Mouse (Mus musculus) cerebellum, adult 9-11 months (tissue): ENCODE results near the gene Trp53i13.
A peak's percentile ranks its signal among the peaks of the same experiment; 100 is the strongest.

ENCODE experiments used
- DNase-seq: peaks from one replicate; pipeline ENCODE4 v3.0.0; 2022

Gene Trp53i13

GRCm38 (mm10) chr11:77507426-77507825 is 8.4 kb downstream of the Trp53i13 start:
- DNase-seq: peak; percentile 55

DNA sequence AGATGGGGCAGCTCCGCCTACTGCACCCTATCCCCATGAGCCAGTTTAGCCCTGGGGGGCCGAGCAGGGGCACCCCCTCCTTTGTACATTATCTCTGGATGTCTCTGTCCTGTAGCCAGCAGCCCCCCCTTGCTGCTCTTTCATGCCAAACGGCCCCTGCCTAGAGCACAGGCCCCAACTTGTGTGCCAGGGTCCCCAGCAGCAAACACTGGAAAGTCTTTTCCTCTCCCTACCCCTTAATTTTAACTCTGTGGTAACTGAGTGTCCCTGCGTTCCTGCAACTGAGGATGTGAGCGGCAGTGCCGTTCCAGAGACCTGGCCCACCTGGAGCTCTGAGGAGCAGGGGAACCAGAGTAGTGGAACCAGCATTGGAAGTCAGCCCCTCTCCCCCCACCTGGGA is 8.8 kb downstream of the Trp53i13 start:
- DNase-seq: no peak

DNA sequence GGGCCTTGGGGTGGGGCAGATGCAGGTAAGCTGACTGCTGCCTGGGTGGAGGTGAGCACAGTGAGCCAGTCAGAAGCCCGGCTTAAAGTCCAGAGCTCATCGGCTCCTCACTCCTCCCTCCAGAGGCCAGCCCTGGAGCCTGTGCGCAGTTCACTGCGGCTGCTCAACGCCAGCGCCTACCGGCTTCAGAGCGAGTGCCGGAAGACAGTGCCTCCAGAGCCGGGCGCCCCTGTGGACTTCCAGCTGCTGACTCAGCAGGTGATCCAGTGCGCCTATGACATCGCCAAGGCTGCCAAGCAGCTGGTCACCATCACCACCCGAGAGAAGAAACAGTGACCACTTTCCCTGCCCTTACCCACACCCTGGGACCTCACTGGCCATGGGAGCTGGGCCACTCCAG is 9.5 kb downstream of the Trp53i13 start:
- peak; percentile 46 for DNase-seq

GRCm38 (mm10) chr11:77505291-77505980 is 10.3 kb downstream of the Trp53i13 start:
- peak; percentile 40 for DNase-seq

GRCm38 (mm10) chr11:77504377-77504776 is 11.4 kb downstream of the Trp53i13 start:
- DNase-seq: peak; percentile 33

DNA sequence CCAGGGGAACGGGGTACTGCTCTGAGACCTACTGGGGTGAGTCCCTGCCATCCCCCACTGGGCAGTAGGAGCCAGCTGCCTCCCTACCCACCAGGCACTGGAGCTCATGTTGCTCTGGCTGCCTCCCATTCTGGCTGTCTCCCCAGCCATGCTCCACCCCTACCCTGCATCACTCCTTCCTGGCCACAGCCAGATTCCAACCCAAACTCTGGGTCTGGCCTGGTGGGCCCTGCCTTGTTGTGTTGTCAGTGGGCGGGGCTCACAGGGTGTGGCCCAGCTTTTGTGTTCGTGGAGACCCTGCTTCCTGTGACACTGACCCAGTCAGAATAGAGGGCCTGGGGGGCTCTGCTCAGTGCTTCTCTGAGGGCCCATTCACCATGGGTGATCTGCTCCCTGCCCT is 12.3 kb downstream of the Trp53i13 start:
- DNase-seq: no peak

DNA sequence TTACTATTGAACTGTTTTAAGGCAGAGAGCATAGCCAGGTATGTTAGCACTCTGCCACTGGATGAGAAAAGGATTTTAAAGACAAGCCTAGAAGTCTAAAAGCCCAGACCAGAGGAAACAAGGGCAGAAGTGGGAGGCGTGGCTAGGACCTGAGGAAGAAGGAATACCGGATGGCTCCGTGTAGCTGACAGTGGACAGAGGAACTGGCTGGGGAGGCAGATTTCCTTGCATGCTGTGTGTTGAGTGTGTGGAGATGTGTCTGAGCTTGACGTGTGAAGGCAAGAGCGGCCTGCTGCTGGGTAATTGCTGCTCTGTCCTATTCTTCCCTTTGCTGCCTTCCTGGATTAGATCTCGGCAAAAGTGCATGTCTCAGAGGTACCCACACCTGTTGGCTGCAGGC is 13.3 kb downstream of the Trp53i13 start:
- peak; percentile 32 for DNase-seq

- peak; percentile 51 for DNase-seq
Observed at GRCm38 (mm10) chr11:77501971-77502370, 13.8 kb downstream of the Trp53i13 start.

GRCm38 (mm10) chr11:77501392-77501791 is 14.4 kb downstream of the Trp53i13 start:
- peak; percentile 84 for DNase-seq

GRCm38 (mm10) chr11:77500361-77501325 is 15.1 kb downstream of the Trp53i13 start:
- peak; percentile 76 for DNase-seq

- peak; percentile 89 for DNase-seq
Observed at GRCm38 (mm10) chr11:77499354-77499753, 16.4 kb downstream of the Trp53i13 start.

- peak; percentile 66 for DNase-seq
Observed at GRCm38 (mm10) chr11:77498261-77499139, 17.3 kb downstream of the Trp53i13 start.

DNA sequence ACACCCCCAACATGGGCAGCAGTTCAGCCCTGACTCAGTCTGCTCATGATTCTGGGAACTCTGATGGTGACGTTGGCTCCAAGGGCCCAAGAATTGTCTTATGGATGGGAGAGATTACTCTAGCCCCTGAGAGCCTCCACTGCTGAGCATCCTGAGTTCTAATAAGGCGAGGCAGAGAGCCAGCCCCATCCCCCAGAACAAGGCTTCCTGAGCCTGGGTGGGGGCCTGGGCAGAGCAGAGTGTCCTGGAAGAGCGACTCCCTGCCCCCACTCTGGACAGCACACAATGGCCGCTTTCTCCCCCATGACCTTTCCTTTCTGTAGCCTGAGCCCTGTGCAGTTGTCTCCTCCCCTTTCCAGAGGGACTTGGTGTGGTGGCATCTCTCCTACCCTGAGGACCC is 17.9 kb downstream of the Trp53i13 start:
- DNase-seq: no peak

GRCm38 (mm10) chr11:77497341-77497756 is 18.4 kb downstream of the Trp53i13 start:
- DNase-seq: peak; percentile 70

DNA sequence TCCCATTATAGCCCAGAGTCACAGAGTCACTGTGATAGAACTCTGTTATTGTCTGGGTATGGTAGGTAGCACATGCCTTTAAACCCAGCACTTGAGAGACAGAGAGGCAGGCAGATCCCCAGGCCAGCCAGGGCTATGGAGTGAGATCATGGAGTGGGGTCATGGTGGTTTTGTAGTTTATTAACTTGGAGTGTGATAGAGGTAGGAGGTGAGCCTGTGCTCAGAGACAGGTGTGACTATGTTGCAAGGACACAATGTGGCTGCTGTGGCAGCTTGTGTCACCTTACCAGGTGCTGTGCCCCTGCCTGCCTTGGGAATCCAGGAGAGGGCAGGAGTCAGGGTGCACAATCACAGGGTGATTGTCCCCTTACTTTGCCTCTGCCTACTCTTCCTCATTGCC is 20.3 kb downstream of the Trp53i13 start:
- DNase-seq: no peak

DNA sequence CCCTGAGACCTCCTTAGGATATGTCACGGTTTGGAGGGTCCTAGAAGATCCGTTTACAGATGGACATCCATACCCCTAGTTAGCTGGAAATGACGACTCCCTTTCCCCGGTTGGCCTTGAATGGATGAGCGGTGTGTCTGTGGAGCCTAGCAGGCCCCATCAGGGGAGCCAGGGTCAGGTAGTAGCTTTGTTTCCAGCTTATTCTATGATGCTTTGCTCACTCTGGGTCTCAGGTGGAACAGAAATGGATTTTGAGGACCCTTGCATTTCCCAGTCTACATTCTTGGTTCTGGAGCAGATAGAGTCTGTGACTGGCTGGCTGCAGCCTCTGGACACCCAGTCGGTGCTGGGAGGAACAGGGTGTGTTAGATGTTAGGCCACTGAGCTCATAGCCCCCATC is 21.0 kb downstream of the Trp53i13 start:
- no peak for DNase-seq

- DNase-seq: no peak
Observed at GRCm38 (mm10) chr11:77494344-77494676, 21.5 kb downstream of the Trp53i13 start.

DNA sequence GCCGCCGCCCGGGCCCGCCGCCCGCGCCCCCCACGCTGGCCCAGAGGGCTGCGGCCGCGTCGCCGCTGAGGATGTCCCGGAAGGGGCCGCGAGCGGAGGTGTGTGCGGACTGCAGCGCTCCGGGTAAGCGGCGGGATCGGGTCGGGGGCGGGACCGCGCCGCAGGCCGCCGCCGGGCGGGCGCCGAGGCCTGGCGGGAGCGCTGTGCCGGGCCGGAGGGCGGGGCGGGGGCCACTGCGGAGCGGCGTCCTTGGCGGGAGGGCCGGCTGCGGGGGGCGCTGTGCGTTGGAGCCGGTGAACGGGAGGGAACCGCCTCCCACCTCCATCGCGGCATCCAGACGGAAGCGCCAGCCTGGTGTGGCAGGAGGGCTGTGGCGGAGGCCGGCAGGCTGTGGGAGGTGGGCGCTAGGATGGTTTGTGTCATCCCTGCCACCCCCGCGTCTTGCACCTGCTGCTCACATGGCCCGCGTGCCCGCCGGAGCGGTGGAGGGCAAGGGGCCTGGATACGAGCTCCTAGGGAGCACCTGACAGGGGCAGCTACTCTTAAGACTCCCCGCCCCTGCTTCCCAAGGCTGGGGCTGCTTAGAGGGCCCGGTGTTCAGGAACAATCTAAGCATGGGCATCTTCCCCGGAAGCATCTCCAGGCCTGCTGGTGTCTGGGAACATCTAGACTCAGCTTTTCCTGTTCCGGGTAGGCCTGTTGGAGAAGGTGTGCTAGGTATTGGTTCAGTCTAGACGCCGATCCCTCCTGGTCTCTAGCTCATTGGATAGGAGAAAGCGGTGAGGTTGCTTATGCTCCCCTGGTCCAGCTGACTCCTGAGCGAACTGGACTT is 22.1 kb downstream of the Trp53i13 start, which contains the start of gene Git1:
Git1 (plus strand) TSS at position 51 of the 832 bp plus-strand sequence.
- DNase-seq: peak; percentile 79

DNA sequence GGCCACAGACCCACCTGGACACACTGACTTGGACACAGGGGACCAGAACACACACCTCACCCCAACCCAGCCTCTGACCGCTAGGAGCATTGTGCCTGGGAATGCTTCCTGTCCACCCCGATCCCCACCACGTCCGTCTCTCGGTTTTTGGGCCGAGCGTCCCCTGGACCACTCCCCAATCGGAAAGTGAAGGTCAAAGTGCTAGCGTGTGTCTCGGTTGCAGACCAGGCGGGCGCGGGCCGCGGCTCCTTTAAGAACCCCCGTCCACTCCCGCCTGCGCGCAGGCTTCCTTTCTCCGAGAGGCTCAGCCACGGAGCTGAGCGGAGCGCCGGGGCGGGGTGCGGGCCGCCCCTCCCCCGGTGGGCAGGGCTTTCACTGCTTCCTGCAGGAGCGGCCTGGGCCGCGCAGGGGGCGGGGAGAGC is 22.9 kb downstream of the Trp53i13 start:
- peak; percentile 96 for DNase-seq

GRCm38 (mm10) chr11:77492311-77492871 is 23.4 kb downstream of the Trp53i13 start:
- DNase-seq: peak; percentile 76

DNA sequence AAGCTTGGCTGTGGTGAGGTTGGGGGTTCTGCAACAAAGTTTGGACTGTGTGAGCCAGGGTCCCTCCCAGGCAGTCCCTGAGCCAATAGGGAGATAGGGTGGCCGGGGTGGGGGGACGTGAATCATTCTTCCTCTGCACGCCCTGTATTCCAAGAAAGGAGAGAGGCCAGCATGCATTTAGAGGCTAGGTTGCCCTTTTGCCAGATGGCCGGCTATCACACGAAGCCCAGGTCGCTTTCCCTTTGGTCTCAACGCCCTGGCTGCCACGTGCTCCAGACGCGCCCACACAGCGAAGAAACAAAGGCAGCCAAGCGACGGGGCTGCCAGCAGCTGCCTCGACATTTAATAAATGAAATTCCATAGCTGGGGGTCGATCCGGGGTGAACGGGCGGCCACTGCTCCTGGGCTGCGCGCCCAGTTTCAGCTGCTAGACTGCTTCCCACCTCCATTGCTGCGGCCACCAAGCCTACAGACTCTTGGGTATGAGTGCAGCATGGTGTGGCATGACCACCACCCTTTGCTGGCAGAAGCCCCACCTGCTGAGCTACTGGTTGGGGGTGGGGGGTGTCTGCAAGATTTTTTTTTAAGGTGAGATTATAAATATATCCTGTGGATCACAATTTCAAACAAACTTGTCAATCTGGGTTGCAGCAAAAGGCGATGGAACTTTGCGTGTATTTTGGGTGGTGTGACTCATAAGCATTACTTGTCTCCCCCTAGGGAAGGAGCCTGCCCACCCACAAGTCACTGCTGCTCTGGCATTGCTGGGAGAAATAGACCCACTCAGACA is 24.1 kb downstream of the Trp53i13 start:
- DNase-seq: peak; percentile 83
